Mouse (Mus musculus) spleen, adult 2 months (tissue): ENCODE measurements around the gene Klhl26.

Source experiments
- CTCF ChIP-seq: fragments of 200-500 bp; IDR thresholded peaks from 2 replicates; pipeline ENCODE4 v1.5.1; 2011; ENCODE audit warnings: mild to moderate bottlenecking, inconsistent platforms; ENCODE audit not compliant: insufficient read depth, insufficient read length, insufficient replicate concordance; ENCODE audit errors: extremely low read depth
- POLR2A ChIP-seq: fragments of 200-500 bp; IDR thresholded peaks from 2 replicates; pipeline ENCODE4 v1.6.1; 2011; ENCODE audit warnings: low read depth, low read length, inconsistent platforms

GRCm38 (mm10) chr8:70471856-70472255 is 4.9 kb downstream of the Klhl26 start:
- no peak for TF ChIP-seq CTCF
- TF ChIP-seq POLR2A = no peak
